23 mouse cellular contexts compared by ENCODE assay signal in genomic region chr9:31142924-31143323, GRCm38 (mm10).
"Had no signal": no experiment of that assay in that cellular context is flagged by ENCODE, and none has a peak within 500 bp of the region (broad histone marks: within the 10 kb centered on the region; RNA-seq: fewer than 3 reads in every experiment).

No protein-coding gene starts in this region.

- H3K9ac ChIP-seq: kidney, embryonic 15.5 days; limb, embryonic 12.5 days; limb, embryonic 15.5 days; liver, embryonic 14.5 days; liver, postnatal 0 days; lung, embryonic 14.5 days; neural tube, embryonic 12.5 days; neural tube, embryonic 15.5 days had no signal

- H3K27ac ChIP-seq: kidney, embryonic 15.5 days; limb, embryonic 12.5 days; limb, embryonic 15.5 days; liver, embryonic 14.5 days; midbrain, embryonic 10.5 days; neural tube, embryonic 12.5 days; neural tube, embryonic 15.5 days; stomach, postnatal 0 days had no signal

- H3K4me3 ChIP-seq: kidney, embryonic 15.5 days; limb, embryonic 12.5 days; limb, embryonic 15.5 days; megakaryocyte, embryonic 14.5 days; midbrain, embryonic 10.5 days; neural tube, embryonic 12.5 days; neural tube, embryonic 15.5 days had no signal

- H3K9me3 ChIP-seq: kidney, embryonic 15.5 days; limb, embryonic 12.5 days; limb, embryonic 15.5 days; megakaryocyte, embryonic 14.5 days; midbrain, embryonic 10.5 days; neural tube, embryonic 12.5 days; neural tube, embryonic 15.5 days had no signal

- H3K27me3 ChIP-seq: kidney, embryonic 15.5 days; limb, embryonic 12.5 days; limb, embryonic 15.5 days; neural tube, embryonic 12.5 days; neural tube, embryonic 15.5 days had no signal

- ATAC-seq: liver, postnatal 0 days; lung, postnatal 0 days had no signal

- H3K4me1 ChIP-seq: limb, embryonic 12.5 days; limb, embryonic 15.5 days; midbrain, embryonic 10.5 days; neural tube, embryonic 12.5 days; neural tube, embryonic 15.5 days had no signal

- DNase-seq: kidney, adult 8-10 months; kidney, postnatal 10 days; kidney, postnatal 4 days; left cerebral cortex, postnatal 4 days; liver, postnatal 0 days; lung, embryonic 14.5 days; lung, postnatal 36 days; midbrain, embryonic 14.5 days; right cerebral cortex, postnatal 4 days; thymus, adult 2 months; thymus, postnatal 14 days; thymus, postnatal 4 days had no signal

- H3K4me2 ChIP-seq: kidney, embryonic 15.5 days; limb, embryonic 12.5 days; limb, embryonic 15.5 days; liver, embryonic 11.5 days; lung, embryonic 14.5 days; neural tube, embryonic 12.5 days; neural tube, embryonic 15.5 days had no signal
